Mouse (Mus musculus): Measurements from ENCODE around the gene Nfix.

Nfix gene

DNA sequence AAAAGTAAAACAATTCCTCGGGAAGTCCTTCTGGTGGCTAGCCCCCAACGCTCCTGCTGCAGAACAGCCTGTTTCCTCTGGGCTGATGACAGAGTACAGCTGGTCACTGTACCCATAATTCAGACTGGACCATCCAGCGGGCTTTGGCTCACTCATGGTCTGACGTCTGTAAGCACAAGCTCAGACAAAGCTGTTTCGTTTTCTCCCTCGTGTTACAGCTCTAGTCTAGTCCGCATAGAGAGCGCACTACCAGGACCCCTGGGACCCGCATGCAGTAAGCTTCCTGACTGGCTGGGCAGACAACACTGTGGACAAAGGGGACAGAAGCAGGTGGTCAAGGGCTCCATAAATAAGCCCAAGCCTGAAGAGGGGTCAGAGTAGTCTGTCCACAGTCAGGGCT lies 33.7 kb downstream of the Nfix start:
- DNase-seq (ENCODE audit: low spot score), result no peak

DNA sequence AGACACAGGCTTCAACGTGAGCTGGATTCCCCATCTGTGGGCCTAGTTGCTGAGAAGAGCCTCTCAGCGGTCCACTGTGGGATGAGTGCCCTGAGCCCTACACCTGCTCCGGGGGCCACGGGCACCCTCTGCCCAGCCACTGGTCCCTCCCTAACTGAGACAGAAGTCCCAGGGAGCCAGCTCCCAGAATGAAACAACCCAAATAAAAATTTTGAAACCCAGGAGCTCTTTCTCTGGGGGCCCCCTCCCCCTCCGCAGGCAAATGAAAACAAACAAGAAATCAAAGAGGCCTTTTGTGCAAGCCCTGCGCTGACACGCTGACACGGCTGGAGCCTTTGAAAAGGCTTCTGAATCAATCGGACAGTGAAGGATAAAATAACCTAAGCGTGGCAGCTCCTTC lies 34.5 kb downstream of the Nfix start:
- no peak for DNase-seq (ENCODE audit: low spot score)

DNA sequence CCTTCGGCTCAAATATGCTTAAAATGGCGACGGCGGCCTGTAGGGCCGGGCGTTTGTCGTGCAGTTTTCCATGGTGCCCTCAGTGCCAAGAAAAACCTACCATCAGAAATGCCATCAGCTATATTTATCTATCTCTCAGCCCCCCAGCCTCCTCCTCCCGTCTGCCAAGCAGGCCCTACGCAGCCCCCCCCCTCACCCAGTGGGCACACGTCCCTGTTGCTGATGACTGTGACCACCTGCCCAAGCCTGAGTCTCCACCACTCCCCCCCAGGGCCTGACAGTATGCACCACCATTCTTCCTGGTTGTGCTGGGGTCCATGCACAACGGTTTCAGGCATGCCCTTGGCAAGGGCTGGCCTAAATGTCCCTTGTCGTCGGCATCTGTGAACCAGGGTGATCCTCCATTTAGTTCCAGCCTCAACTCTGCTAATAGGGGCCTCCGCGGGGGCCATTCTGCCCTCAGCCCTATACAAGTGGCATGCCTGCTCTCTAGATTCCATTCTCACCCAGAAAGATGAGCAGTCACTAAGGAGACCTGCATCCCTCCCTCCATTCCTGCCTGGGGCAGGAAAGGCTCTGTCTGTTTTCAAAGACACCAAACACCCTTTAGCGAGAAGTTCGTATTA lies 35.2 kb downstream of the Nfix start:
- DNase-seq (ENCODE audit: low spot score), result no peak

DNA sequence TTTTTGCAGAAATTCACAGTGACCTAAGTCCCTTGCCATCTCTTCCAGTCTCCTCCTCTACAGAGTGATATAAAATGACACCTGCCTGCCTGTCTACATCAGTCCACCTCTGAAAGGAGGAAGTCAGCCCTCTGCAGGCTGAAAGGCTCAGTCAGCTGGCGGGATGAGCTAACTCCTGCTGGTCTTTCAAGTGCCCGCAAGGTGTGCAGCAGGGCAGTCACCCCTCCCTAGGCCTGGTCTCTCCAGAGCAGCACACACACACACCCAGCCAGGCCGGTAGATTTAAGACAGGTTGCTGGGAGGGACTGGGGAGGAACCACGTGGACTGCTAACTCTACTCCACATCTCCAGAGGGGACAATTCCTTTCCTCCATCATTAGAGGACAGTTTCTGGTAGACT lies 36.0 kb downstream of the Nfix start:
- no peak for DNase-seq (ENCODE audit: low spot score)

DNA sequence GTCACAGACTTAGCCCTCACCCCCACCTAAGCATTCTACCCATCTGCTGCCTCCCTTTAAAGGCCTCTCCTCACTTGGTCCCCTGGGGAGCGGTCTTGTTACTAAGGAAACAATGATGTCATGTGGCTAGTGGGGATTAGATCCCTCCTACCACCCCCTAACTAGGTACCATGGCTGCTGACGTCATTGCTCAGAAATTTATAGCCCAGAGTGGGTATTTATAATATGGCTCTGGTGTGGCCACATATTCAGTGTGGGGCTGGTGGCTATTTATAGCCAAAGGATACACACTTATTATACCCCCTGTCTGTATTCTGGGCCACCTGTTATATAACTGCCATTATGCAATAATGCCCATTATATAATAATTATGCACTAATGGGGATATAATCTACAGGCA lies 39.2 kb downstream of the Nfix start:
- DNase-seq (ENCODE audit: low spot score), result no peak

DNA sequence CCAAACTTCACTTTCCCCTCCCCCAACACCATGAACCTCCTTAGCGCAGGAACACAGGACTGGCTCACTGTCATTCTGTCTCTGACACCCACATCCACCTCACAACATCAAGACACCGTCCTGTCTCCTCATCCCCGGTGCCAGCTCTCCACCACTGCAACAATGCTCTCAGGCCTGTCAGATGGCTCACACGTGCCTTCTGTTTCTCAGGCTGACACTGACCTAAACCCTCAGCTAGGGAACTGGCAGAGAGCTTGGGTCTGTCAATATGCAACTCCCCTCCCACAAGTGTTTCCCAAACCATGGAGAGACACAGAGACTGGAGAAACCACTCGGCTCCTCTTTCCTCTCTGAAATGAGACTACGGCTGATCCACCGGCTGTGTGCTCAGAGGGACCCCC lies 39.7 kb downstream of the Nfix start:
- no peak for DNase-seq (ENCODE audit: low spot score)

DNA sequence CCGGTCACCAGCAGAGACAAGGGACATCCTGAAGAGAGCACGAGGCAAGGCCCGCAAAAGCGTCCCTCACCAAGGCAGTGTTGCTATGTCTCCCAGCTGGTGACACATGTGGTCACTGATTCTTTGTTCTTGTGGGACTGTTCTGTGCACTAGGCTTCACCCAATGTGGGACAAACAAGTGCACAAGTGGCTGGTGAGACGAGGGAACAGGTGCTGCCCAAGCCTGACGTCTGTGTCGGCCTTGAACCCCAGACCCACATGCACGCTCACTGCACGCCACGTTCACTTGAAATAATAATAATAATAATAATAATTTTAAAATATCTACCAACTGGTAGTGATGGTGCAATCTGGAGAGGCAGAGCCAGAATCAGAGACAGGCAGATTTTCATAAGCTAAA lies 40.4 kb downstream of the Nfix start:
- no peak for DNase-seq (ENCODE audit: low spot score)

DNA sequence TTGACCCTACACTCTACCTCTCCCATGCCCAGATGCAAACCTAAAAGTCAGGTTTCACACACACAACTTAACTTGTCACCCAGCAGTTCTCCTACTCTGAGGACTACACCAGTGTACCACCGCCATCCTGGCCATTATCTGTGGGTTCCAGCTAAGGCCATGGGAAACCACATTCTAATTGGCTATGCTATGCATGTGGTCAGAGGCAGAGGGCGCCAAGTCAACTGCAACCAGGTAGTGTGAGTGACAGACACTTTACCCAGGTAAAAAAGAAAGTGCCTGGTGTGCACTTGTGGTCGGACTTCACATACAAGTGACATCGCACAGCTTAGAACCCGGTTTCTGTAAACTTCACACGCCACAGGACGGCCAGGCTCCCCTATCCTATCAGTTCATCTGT lies 41.0 kb downstream of the Nfix start:
- DNase-seq (ENCODE audit: low spot score), result peak; percentile 12

DNA sequence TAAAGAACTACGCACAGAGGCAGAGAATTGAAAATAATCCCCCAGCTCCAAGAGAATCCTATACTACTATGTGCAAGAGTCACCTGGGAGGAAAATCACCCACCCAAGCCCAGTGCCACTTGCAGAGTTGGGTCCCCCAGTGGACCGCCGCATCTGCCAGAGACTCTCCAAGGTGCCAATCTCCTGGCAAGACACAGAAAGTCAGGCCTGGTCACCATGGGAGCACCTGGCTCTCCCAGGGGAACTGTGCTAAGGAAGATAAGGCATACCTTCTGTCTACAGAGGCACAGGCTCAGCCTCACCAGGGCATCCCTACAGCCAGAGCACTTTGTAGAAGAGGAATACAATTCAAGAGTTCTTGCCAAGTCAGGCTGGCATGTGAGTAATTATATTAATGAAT lies 41.8 kb downstream of the Nfix start:
- DNase-seq (ENCODE audit: low spot score), result no peak

GRCm38 (mm10) chr8:84757501-84757900 lies 42.6 kb downstream of the Nfix start:
- DNase-seq (ENCODE audit: low spot score), result no peak

DNA sequence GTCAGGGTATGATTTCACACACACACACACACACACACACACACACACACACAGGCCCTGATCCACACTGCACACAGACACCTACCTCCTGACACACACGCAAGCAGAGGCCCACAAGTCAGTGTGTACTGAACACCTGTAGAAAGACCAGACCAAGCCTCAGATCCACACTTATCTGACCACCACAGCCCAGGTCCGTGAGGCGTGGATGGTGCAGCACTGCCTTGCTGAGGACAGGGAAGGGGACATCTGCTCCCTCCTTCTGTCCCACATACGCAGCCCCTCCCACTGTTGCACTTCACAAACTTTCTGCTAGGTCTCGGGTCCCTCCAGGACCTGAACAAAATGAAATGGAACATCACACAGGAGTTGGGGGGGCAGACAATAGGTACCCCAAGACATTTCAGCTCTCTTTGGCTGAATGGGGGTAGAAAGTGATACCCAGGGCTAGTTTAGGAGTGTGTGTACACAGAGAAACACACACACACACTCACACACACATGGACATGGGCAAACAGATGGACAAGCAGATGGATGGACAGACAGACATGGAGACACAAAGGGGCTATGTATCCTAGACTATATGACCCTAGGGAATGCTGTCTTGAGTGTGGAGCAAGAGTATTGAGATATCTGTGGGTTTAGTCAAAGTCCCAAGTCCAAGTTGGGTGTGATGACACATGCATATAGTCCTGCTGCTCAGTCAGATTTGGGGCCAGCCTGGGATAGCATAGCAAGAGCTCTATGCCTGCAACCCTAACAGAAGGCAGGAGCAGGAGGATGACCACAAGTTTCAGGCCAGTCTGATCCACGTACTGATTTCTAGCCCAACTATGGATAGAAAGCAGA lies 47.2 kb downstream of the Nfix start:
- DNase-seq (ENCODE audit: low spot score), result no peak

DNA sequence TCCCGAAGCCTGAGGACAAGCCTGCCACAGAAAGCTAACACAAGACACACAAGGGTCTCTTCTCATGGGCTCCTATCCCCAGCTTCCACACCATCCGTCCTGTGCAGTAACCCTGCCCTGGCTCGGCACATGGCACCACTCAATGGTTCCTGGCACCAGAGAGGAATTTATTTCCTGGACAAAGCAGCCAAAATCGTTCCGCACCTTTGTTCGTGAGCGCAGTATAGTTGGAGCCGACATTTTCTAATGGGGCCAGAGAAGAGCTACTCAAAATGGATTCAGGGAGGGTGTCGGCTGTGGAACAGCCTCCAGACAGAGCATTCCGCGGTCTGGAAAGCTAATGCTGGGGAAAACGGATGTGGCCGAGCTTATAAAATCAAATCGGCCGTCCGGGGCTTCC lies 50.6 kb downstream of the Nfix start:
- no peak for DNase-seq (ENCODE audit: low spot score)

- peak; percentile 8 for DNase-seq (ENCODE audit: low spot score)
Measured at GRCm38 (mm10) chr8:84745032-84745925, 54.9 kb downstream of the Nfix start.

DNA sequence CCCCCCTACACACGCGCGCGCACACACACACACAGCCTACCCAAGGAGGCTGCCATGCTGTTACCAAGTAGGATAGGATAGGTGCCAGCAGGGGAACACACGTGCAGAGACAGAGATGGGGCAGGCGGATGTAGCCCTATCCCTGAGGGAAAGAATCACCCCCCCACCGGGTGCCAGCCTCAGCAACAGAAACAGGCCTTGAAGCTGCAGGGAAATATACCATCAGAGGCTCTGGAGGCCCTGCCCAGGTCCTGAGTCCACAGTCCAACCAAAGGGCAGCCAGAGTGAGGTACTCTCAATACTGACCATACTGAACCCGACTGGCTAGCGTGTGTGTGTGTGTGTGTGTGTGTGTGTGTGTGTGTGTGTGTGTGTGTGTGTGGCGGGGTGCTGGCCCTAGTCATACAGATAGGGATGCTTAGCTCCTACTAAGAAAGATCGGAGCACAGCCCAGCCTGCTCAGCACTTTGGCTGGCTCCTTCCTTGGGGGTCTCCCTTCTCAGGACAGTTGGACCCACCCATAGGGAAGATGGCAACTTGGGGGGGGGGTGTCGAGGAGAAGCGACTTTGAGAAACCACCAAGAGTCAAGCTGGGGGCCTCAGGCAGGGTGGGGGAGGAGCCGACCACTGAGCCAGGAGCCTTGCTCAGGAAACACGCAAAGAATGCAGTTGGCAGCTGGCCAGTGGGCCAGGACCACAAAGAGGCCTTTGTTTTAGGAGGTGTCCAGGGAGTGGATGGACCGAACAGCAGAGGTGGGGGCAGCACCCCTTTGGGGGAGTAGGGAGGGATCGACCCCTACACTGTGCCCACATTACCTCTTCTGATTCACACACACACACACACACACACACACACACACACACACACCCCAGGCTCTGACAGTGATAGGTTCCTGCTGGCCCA lies 56.4 kb downstream of the Nfix start:
- DNase-seq (ENCODE audit: low spot score), result no peak

GRCm38 (mm10) chr8:84743054-84743415 lies 57.1 kb downstream of the Nfix start:
- no peak for DNase-seq (ENCODE audit: low spot score)

GRCm38 (mm10) chr8:84742171-84743053 lies 57.7 kb downstream of the Nfix start:
- DNase-seq (ENCODE audit: low spot score), result no peak

DNA sequence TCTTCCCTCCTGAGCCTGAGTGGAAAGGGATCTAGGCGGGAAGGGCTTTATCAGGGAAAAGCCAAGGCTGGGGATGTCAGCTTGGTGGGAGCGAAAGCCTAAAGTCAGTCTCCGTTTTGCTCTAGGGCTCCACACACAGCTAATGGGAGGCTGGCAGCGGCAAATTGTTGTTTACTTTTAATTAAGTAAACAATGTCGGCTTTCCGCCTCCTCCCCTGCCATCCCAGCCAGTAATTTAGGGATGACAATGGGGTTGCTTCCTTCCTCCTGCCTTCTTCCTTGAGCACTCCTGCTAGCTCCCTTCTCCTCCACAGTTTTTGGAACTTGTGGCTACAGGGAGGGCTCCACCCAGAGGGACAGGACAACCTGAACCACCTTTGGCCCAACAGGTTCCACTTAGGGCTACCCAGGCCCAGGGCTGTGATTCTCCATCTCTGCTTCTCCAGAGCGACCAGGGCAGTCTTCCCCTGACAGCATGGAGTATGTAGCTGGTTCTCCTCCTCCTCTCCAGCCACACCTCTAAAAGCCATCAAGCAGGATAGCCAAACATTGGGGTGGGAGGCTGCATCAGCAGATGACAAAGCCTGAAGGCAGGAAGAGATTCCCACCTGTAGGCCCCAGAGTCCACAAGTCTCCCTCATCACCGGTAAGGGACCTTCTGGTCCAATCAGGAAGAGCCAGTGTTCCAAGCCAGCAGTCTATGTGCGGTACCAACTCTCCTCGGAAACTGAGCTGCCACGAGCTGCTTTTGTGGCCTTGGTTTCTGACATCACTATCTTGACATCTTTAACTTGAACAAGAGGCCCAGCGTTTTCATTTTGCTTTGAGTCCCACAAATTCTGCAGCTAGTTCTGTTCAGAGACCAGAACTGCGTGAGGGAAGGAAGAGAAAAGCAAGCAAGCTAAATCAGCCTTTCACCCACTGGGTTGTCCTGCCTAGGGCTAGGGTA lies 59.0 kb downstream of the Nfix start:
- DNase-seq (ENCODE audit: low spot score), result no peak

GRCm38 (mm10) chr8:84739401-84739742 lies 60.8 kb downstream of the Nfix start:
- DNase-seq (ENCODE audit: low spot score), result no peak

DNA sequence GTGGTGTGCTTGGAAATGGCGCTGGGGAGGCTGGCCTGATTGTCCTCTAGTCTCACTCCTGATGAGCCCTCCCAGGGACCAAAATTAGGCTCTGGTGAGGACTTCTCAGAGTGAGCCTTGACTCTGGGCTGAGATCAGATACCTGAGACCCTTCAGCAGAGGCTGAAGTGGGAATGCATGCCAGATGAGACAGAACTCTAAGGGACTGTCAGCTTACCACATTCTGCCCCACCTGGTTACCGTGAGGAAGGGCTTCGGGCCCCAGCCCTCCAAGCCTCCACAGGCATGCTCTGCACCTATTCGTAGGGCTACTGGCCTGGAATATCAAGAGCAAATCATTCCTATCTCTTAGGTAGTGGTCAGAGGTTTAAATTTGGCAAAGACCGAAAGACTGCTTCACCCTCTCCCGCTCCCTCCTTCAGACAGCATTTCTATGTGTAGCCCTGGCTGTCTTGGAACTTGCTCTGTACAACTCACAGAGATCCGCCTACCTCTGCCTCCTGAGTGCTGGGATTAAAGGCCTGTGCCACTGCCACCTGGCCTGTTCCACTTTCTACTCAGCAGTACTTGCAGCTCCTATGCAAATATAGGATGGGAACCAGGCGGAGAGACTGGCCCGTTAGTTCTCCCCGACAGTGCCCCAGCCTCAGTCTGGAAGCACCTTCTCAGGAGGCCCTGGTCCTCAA lies 61.3 kb downstream of the Nfix start:
- no peak for DNase-seq (ENCODE audit: low spot score)

Data from T-cell, adult 2 months (primary cell).